Mouse (Mus musculus) spleen, adult 18-20 months (tissue): ENCODE results near the gene Fgf8.

Experiments used
- DNase-seq, 2 experiments: peaks; one replicate each; pipeline ENCODE4 v3.0.0; 2022; ENCODE audit warnings: mixed read lengths in 2 of 2

Gene Fgf8

DNA sequence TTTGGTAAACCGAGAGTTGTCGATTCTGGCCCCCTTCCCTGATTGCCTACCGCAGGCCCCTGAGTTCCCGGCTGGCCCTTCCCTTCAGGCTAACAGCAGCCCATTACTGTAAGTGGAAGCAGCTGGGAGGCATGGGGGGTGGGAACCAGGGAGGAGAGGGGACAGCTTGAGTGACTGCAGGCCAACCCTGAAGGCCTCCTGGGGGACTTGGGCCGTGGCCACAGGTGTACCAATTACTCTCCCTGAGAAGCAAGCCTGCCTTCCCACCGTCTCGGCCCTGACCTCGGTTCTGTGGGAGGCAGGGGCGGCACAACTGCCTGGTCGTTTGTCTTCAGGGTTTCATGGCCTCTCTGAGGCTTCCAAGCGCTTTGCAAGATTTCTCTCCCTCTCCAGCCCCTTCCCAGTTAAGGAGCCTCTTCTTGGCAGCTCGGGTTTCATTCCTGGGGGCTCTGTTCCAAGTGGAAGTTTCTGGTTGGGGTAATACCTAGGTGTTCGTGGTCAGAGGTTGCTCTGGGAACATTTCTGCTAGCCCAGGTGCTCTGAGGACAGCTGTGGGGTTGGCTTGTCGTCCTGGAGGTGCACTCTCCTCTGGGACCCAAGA, 16.9 kb downstream of the Fgf8 start:
- DNase-seq = no peak

- no peak for DNase-seq
Measured at GRCm38 (mm10) chr19:45722188-45722587, 20.5 kb downstream of the Fgf8 start.

- DNase-seq = no peak
Measured at GRCm38 (mm10) chr19:45718286-45718685, 24.4 kb downstream of the Fgf8 start.

DNA sequence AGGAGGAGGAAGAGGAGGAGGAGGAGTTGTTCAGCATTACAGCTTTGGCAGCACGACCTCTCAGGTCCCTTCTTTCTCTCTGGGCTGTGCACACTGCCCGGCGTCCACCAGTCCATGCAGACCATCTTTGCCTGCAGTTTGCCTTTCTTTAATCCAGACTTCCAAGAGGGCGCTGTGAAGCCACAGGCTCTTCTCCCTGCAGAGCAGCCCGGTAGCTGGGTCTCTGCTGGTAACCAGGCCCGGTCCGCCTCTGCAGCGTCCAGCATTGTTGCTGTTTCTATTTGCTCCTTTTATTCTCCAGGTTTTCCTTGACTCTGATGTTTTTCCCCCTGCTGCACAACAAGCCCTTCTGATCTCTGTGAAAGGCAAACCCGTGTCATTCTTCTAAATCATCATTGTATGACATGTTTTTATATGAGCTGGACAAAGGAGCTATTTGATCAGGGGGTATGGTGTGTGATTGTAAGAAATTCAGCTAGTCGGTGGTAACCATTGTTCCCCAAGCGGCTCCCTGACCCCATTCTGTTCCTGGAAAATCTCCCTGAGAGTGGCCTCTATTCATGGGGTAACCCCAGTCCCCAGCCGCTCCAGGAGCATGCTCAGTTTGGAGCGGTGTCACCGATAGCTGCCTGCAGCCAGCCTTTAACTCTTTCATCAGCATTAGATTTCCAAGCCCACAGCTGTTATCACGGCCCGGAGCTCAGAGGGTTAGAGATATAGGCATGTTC, 25.1 kb downstream of the Fgf8 start:
- DNase-seq = no peak

DNA sequence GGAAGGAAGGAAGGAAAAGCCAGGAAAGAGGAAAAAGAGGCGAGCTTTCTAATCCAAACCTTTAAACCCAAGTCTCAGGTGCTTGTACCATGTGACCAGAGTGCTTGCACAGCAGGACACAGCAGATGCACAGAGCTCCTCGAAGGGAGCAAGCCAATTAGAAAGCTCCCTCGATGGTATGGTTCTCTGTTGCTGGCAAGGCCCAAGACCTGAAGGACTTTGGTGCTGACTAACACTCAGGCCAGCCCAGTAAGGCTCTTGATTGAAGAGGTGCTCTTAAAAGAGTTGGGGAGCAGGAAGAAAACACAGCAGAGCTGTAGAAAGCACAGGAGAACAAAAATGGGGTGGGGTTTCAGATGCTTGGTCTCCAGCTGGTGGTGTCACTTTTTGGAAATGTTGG, 34.0 kb downstream of the Fgf8 start:
- DNase-seq = no peak

DNA sequence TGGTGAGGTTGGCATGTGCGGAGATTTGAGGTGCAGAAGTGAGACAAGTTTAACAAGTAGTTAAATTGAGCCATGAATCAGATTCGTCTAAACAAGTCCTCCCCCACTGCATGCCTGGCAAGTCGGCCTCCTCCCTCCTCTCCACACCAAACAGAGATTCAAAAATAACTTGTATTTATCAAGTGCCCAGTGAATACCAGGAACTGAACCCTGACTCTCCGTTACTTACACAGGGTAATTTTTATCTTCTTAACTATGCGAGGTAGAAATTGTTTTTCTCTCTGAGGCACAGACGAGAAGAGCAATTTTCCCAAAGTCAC, 46.5 kb downstream of the Fgf8 start:
- DNase-seq = no peak

- no peak for DNase-seq
Measured at GRCm38 (mm10) chr19:45695496-45696280, 47.0 kb downstream of the Fgf8 start.

- DNase-seq = no peak
Measured at GRCm38 (mm10) chr19:45694056-45694455, 48.7 kb downstream of the Fgf8 start.

DNA sequence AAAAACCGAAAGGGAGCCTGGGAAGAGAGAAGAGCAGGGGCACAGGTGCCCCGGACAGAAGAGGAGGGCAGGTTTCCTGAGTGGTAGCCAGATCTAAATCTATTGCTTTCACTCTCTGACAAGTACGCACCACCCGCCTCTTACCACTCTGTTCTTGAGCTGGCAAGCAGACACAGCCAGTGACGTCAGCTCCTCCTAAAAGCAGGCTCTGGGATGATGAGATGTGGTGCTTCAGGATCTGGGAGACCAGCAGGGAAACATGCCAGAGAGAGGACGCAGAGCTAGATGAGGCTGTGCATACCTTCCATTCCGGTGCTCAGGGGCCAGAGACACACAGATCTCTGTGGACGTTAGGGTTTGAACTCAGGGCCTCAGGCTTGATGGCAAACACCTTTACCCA, 50.5 kb downstream of the Fgf8 start:
- no peak for DNase-seq

GRCm38 (mm10) chr19:45691001-45691535, 51.6 kb downstream of the Fgf8 start:
- no peak for DNase-seq

- DNase-seq = no peak
Measured at GRCm38 (mm10) chr19:45687001-45687400, 55.7 kb downstream of the Fgf8 start.
